Mouse (Mus musculus) kidney, postnatal 0 days (tissue): ENCODE measurements around the gene Itpr1. TPM values are rescaled to one million over a fixed set of nuclear protein-coding genes. Genes with fewer than 3 reads are reported as not detected.

Source experiments
- ATAC-seq: fragments of 200-750 bp; cut with Nextera tagmentation; replicated peaks from 2 replicates; pipeline ENCODE4 v1.8.0; 2017; ENCODE audit warnings: low read depth, moderate number of reproducible peaks, moderate TSS enrichment, moderate library complexity; ENCODE audit not compliant: low FRiP score
- DNase-seq: peaks from one replicate; pipeline ENCODE4 v3.0.0-alpha.2; 2016; ENCODE audit warnings: low spot score
- H3K27ac ChIP-seq: fragments of 300-500 bp; sonication (generic); 2 replicates; pipeline ENCODE4 v1.5.1; 2014; ENCODE audit warnings: mild to moderate bottlenecking
- H3K27me3 ChIP-seq: fragments of 300-500 bp; sonication (generic); 2 replicates; pipeline ENCODE4 v1.6.1; 2014; ENCODE audit warnings: low read length, mixed read lengths; ENCODE audit not compliant: insufficient read depth
- H3K36me3 ChIP-seq: fragments of 300-500 bp; sonication (generic); 2 replicates; pipeline ENCODE4 v1.6.1; 2014; ENCODE audit warnings: low read length, mixed read lengths; ENCODE audit not compliant: insufficient read depth
- H3K4me1 ChIP-seq: fragments of 300-500 bp; sonication (generic); replicated peaks from 2 replicates; pipeline ENCODE4 v1.6.1; 2014; ENCODE audit warnings: antibody characterized with exemption, low read length, mixed read lengths; ENCODE audit not compliant: insufficient read depth
- H3K4me2 ChIP-seq: fragments of 300-500 bp; sonication (generic); 2 replicates; pipeline ENCODE4 v1.6.1; 2014; ENCODE audit warnings: mild to moderate bottlenecking, low read length, moderate library complexity, mixed read lengths
- H3K4me3 ChIP-seq: fragments of 300-500 bp; sonication (generic); replicated peaks from 2 replicates; pipeline ENCODE4 v1.5.1; 2014; ENCODE audit warnings: low read depth, low read length
- H3K9ac ChIP-seq: fragments of 300-500 bp; sonication (generic); 2 replicates; pipeline ENCODE4 v1.6.1; 2014; ENCODE audit warnings: low read depth, low read length
- H3K9me3 ChIP-seq: fragments of 300-500 bp; sonication (generic); replicated peaks from 2 replicates; pipeline ENCODE4 v1.6.1; 2016; ENCODE audit warnings: low read length, inconsistent platforms, mixed read lengths
- CTCF ChIP-seq: IDR thresholded peaks from 2 replicates; pipeline ENCODE4 v1.5.1; 2016; ENCODE audit warnings: antibody characterized with exemption, low read depth, mild to moderate bottlenecking, moderate library complexity
- WGBS: fragments of 180-500 bp; shearing (Covaris S2); extraction: QIAGEN DNeasy Blood & Tissue Kit; methylation state at CpG from one replicate; pipeline ENCODE4 v1.1.7; 2014; 5-methylcytosine and 5-hydroxymethylcytosine counted together
- polyA plus RNA-seq: library from polyadenylated mRNA; unstranded; fragments of >200 nt; fragmentation: Nextera tagmentation; extraction: Ambion mirVana; gene quantifications from 2 replicates; pipeline ENCODE4 v1.2.1, GENCODE M21; 2015

Itpr1 gene
- polyA plus RNA-seq, 1 experiment from 2014 or later, result 21.2 TPM

DNA sequence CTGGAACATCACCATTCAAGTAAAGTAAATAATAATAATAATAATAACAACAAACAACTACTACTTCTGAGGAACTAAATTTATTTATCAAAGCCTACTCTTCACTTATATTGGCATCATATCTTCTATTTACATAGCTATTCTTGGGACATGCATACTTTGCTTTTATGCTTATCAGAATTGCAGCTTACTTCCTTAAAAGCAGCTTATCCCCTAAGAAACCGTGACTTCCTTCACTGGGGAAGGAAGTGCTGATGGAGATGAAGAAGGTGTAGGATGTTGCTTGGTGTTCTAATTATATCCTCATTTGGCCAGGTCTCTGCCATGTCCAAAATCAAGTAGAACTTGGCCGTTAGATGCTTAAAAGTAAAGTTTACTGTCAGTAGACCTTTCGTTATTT, 215.5 kb downstream of the Itpr1 start:
- DNase-seq (no peak), ATAC-seq (no peak)
- no peaks in the 10 kb centered on the region for H3K4me1 ChIP-seq
- no peak overlapping the region for H3K4me3 ChIP-seq
- H3K4me2 ChIP-seq, result no peak overlapping the region
- no peaks in the 10 kb centered on the region for H3K27me3 ChIP-seq
- H3K27ac ChIP-seq, result no peak overlapping the region
- WGBS, result 72% methylated on average over 3 of the region's 3 CpGs
- H3K9ac ChIP-seq, result no peak overlapping the region
- peaks cover under 1% of the 10 kb centered on the region; the same call in 1 of the 2 replicates for H3K36me3 ChIP-seq
- H3K9me3 ChIP-seq, result no peaks in the 10 kb centered on the region
- no peak for TF ChIP-seq CTCF

DNA sequence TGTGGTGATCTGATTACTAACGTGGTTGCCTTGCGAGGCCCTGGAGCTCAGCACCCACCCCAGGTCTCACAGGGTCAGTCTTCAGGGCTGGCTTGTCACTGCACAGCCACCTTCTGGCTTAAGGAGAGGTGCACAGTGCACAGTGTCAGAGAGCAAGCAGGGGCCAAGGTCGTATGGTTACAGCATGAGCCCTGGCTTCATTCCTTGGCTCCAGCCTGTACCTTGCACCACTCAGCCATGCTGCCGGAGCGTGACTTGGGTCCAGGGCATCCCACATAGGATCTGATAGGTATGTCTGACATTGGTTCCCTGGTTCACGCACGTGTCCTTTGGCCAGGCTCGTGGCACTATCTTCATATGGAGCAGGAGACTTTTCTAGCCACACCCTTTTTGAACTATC, 217.1 kb downstream of the Itpr1 start:
- ATAC-seq, result peak; percentile 60

DNA sequence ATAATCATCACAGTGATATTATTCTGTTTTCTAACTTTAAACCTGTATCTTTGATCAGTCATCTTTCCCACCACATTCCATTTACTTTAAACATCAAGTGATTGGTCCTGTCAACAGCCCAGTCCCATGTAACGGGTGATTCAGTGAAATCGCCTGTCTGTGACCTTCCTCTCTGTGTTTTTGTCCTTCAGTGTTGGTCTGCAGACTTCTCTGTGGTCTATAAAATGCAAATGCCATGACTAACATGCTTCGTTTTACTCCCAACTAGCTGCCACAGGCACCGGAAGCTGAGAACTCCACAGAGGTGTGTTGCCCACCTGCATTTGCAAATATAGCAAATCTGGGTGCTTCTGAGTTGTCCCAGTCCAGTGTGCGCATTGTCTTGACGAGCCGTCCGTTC, 218.3 kb downstream of the Itpr1 start:
- H3K4me3 ChIP-seq, result no peak overlapping the region
- no peak overlapping the region for H3K27ac ChIP-seq
- no peak for TF ChIP-seq CTCF
- no peak for DNase-seq
- H3K4me1 ChIP-seq, result no peaks in the 10 kb centered on the region
- WGBS, result 75% methylated on average over 8 of the region's 8 CpGs
- no peaks in the 10 kb centered on the region for H3K27me3 ChIP-seq
- no peak overlapping the region for H3K9ac ChIP-seq
- H3K4me2 ChIP-seq, result no peak overlapping the region
- no peak for ATAC-seq
- H3K36me3 ChIP-seq, result no peaks in the 10 kb centered on the region
- H3K9me3 ChIP-seq, result no peaks in the 10 kb centered on the region

More for the DNA sequence above, 217.1 kb downstream of the Itpr1 start:
- Histone ChIP-seq H3K4me1 (no peaks in the 10 kb centered on the region), H3K27ac (no peak overlapping the region), H3K27me3 (no peaks in the 10 kb centered on the region), H3K4me2 (no peak overlapping the region), H3K9me3 (no peaks in the 10 kb centered on the region), H3K36me3 (no peaks in the 10 kb centered on the region), H3K9ac (no peak overlapping the region), H3K4me3 (no peak overlapping the region)
- WGBS, result 80% methylated on average over 8 of the region's 8 CpGs
- TF ChIP-seq CTCF, result no peak
- DNase-seq, result no peak

- WGBS, result 88% methylated on average over 4 of the region's 4 CpGs
- no peak for ATAC-seq
- H3K4me2 ChIP-seq, result no peak overlapping the region
- no peaks in the 10 kb centered on the region for H3K4me1 ChIP-seq
- H3K27ac ChIP-seq, result no peak overlapping the region
- no peaks in the 10 kb centered on the region for H3K27me3 ChIP-seq
- DNase-seq, result no peak
- no peak overlapping the region for H3K4me3 ChIP-seq
- no peak for TF ChIP-seq CTCF
- no peak overlapping the region for H3K9ac ChIP-seq
- no peaks in the 10 kb centered on the region for H3K36me3 ChIP-seq
- H3K9me3 ChIP-seq, result no peaks in the 10 kb centered on the region
Observed at GRCm38 (mm10) chr6:108432836-108433235, 219.9 kb downstream of the Itpr1 start.

- Histone ChIP-seq H3K36me3 (peaks cover 3% of the 10 kb centered on the region; the same call in 1 of the 2 replicates), H3K9ac (no peak overlapping the region), H3K27me3 (no peaks in the 10 kb centered on the region), H3K9me3 (no peaks in the 10 kb centered on the region), H3K27ac (no peak overlapping the region), H3K4me3 (no peak overlapping the region), H3K4me2 (no peak overlapping the region), H3K4me1 (no peaks in the 10 kb centered on the region)
- 86% methylated on average over 6 of the region's 6 CpGs for WGBS
- TF ChIP-seq CTCF, result no peak
- DNase-seq (no peak), ATAC-seq (no peak)
Observed at GRCm38 (mm10) chr6:108434816-108435215, 221.9 kb downstream of the Itpr1 start.

DNA sequence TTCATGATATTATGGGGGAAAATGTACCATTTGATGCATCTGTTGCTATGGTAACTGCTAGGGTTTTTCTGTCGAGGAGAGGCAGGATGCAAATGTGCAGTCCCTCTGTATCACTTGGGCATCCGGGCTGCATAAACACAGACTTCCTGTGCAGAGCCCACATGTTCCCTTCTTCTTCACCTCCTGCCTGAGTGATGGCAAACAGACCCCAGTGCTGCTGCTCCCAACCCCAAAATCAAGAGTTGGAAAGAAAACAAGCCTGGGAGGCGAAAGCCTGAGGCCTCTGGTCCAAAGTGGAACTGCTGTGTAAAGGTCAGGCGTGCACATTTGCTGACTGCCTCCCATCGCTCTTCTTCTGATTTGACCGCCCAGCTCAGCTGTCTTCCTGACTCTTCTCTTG, 222.6 kb downstream of the Itpr1 start:
- Histone ChIP-seq H3K4me3 (no peak overlapping the region), H3K36me3 (peaks cover 7% of the 10 kb centered on the region; the same call in 1 of the 2 replicates), H3K9me3 (no peaks in the 10 kb centered on the region), H3K4me1 (no peaks in the 10 kb centered on the region), H3K27ac (no peak overlapping the region), H3K9ac (no peak overlapping the region), H3K4me2 (no peak overlapping the region), H3K27me3 (no peaks in the 10 kb centered on the region)
- 43% methylated on average over 6 of the region's 6 CpGs for WGBS
- DNase-seq (no peak), ATAC-seq (no peak)
- TF ChIP-seq CTCF, result no peak

GRCm38 (mm10) chr6:108436608-108437007, 223.7 kb downstream of the Itpr1 start:
- Histone ChIP-seq H3K36me3 (peaks cover 10% of the 10 kb centered on the region; the same call in 1 of the 2 replicates), H3K27me3 (no peaks in the 10 kb centered on the region), H3K9me3 (no peaks in the 10 kb centered on the region), H3K27ac (peak overlapping the region; percentile 57; the same call in 1 of the 2 replicates), H3K4me3 (no peak overlapping the region), H3K9ac (0 out of 2 replicates have a peak overlapping the region, but pooled peaks have one; percentile 3), H3K4me1 (no peaks in the 10 kb centered on the region), H3K4me2 (no peak overlapping the region)
- TF ChIP-seq CTCF, result no peak
- peak; percentile 41 for ATAC-seq
- 23% methylated on average over 5 of the region's 5 CpGs for WGBS
- DNase-seq, result no peak
